Mouse (Mus musculus) neural tube, embryonic 14.5 days (tissue): Measurements from ENCODE around the gene Rftn2. TPM values are rescaled to one million over a fixed set of nuclear protein-coding genes. Genes with fewer than 3 reads are reported as not detected.

Source experiments
- ATAC-seq: fragments of 200-750 bp; cut with Nextera tagmentation; 2 replicates; pipeline ENCODE4 v1.8.0; 2017; ENCODE audit warnings: low read depth, mild to moderate bottlenecking, moderate TSS enrichment, moderate library complexity
- H3K27ac ChIP-seq: fragments of 300-500 bp; sonication (generic); 2 replicates; pipeline ENCODE4 v1.5.1; 2014; ENCODE audit warnings: low read depth, mild to moderate bottlenecking, control low read depth, low read length, moderate library complexity, mixed read lengths
- H3K27me3 ChIP-seq: fragments of 300-500 bp; sonication (generic); 2 replicates; pipeline ENCODE4 v1.6.1; 2014; ENCODE audit warnings: low read length; ENCODE audit not compliant: control insufficient read depth, insufficient read depth
- H3K36me3 ChIP-seq: fragments of 300-500 bp; sonication (generic); 2 replicates; pipeline ENCODE4 v1.6.1; 2014; ENCODE audit warnings: low read length, mixed read lengths; ENCODE audit not compliant: control insufficient read depth, insufficient read depth
- H3K4me1 ChIP-seq: fragments of 300-500 bp; sonication (generic); 2 replicates; pipeline ENCODE4 v1.6.1; 2014; ENCODE audit warnings: low read length; ENCODE audit not compliant: control insufficient read depth, insufficient read depth
- H3K4me2 ChIP-seq: fragments of 300-500 bp; sonication (generic); 2 replicates; pipeline ENCODE4 v1.6.1; 2014; ENCODE audit warnings: mild to moderate bottlenecking, low read depth, low read length, control low read depth
- H3K4me3 ChIP-seq: fragments of 300-500 bp; sonication (generic); 2 replicates; pipeline ENCODE4 v1.5.1; 2014; ENCODE audit warnings: low read depth, low read length, control low read depth, mixed read lengths
- H3K9ac ChIP-seq: fragments of 300-500 bp; sonication (generic); replicated peaks from 2 replicates; pipeline ENCODE4 v1.6.1; 2014; ENCODE audit warnings: low read depth, mild to moderate bottlenecking, control low read depth, low read length, mixed read lengths
- H3K9me3 ChIP-seq: fragments of 300-500 bp; sonication (generic); 2 replicates; pipeline ENCODE4 v1.6.1; 2016; ENCODE audit warnings: low read length; ENCODE audit not compliant: control insufficient read depth
- WGBS: fragments of 180-500 bp; shearing (Covaris S2); extraction: QIAGEN DNeasy Blood & Tissue Kit; methylation state at CpG from one replicate; pipeline ENCODE4 v1.1.7; 2014; 5-methylcytosine and 5-hydroxymethylcytosine counted together
- polyA plus RNA-seq: library from polyadenylated mRNA; unstranded; fragments of >200 nt; fragmentation: Nextera tagmentation; extraction: Ambion mirVana; gene quantifications from 2 replicates; pipeline ENCODE4 v1.2.1, GENCODE M21; 2014

Rftn2 gene
- polyA plus RNA-seq, 1 experiment from 2014 or later: 10.1 TPM

DNA sequence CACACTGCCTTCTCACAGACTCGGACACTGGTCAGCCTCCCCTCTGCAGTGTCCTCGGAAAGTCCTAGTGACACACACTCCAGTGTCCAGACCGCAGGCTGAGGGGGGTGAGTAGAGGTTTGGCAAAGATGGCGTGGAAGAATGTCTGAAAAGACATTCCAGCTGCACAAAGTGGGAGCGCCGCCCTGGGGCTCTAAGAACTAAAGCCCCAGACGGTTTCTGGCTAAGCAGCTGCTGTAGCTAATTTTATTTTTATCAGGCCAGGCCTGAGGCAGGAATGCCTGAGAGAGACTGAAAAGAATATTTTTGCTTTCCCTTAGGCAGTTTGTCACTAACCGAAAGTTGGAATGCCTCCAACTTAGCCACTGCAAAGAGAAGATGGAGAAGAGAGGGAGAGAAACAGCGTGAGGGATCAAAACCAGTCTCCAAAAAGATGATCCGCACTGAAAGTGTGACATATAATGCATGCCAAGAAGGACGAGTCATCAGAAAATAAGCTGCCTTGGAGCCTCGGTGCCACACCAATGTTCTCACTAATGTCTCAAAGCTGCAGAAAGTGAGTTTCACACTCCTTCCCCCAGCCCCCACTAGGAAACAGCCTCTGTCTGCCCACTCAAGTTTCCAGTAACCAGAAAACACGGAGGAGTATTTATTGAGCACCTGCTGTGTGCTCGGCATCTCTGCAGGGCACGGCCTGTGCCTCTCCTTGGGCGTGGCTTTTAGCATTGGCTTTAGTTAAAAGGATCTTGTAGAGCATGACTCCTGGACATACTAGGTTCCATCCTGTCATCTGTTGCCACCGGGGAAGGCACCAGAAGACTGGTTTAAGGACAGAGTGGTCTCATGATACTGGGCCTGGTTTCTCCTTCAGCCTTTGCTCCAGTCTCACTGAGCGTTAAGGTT lies 24.5 kb downstream of the Rftn2 start:
- H3K36me3 ChIP-seq: no peaks in the 10 kb centered on the region
- H3K9ac ChIP-seq: no peak overlapping the region
- 66% methylated on average over 18 of the region's 18 CpGs for WGBS

DNA sequence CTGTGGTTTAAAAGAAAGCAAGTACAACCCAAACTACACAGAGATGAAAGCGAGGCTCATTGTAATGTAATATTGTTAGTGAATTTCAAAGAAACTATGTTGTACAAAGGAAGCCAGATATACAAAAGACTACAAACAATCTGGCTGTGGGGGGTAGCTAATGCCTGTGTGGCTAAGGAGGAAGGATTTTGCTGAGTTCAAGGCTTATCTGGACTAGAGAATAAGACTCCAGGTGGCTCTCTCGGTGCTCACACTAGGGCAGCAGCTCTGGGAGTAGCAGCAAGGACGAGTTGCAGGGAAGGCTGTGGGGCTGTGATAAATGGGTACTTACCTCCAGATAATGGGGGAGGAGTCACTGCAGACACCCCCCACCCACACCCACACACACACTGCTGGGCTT lies 27.9 kb downstream of the Rftn2 start:
- ATAC-seq: no peak
- H3K27me3 ChIP-seq: no peaks in the 10 kb centered on the region
- no peak overlapping the region for H3K27ac ChIP-seq
- H3K4me2 ChIP-seq: no peak overlapping the region
- no peaks in the 10 kb centered on the region for H3K36me3 ChIP-seq
- peaks cover 4% of the 10 kb centered on the region; the same call in 1 of the 2 replicates for H3K4me1 ChIP-seq
- no peak overlapping the region for H3K4me3 ChIP-seq
- no peaks in the 10 kb centered on the region for H3K9me3 ChIP-seq
- 16% methylated on average over 3 of the region's 3 CpGs for WGBS
- H3K9ac ChIP-seq: no peak overlapping the region

More for the DNA sequence above, 24.5 kb downstream of the Rftn2 start:
- H3K27me3 ChIP-seq: no peaks in the 10 kb centered on the region
- no peaks in the 10 kb centered on the region for H3K9me3 ChIP-seq
- no peaks in the 10 kb centered on the region for H3K4me1 ChIP-seq
- H3K4me3 ChIP-seq: no peak overlapping the region
- no peak for ATAC-seq
- no peak overlapping the region for H3K27ac ChIP-seq
- no peak overlapping the region for H3K4me2 ChIP-seq

DNA sequence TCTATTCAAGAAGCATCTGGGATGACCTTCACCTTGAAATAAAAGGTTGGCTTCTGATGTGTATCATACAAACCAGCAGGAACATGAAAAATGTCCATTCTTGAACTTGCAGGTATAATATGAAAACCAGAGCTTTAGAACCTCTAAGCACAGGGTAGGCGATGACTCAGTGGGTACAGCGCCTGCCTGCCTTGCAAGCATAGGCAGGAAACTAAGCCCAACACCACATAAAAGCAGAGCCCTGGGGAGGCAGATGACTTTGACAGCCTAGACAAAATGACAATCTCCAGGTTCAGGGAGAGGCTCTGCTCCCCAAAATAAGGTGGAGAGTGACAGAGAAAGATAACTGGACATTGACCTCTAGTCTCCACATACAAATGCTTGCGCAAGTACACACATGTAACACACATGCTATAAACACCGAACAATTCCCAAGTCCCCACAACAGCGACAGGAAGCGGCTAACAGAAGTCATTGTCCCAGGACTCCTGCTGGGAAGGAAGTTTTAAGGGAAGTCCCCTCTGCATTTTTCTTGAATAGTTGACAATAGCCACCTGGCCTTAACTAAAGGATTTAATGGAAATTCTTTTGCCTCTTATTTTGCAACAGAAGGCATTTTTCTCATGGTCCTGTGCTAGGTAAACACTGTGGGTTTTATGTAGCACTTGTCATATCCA lies 30.1 kb downstream of the Rftn2 start:
- Histone ChIP-seq H3K36me3 (no peaks in the 10 kb centered on the region), H3K4me3 (no peak overlapping the region), H3K9me3 (no peaks in the 10 kb centered on the region), H3K9ac (no peak overlapping the region), H3K4me1 (peaks cover 4% of the 10 kb centered on the region; the same call in 1 of the 2 replicates), H3K27me3 (no peaks in the 10 kb centered on the region), H3K4me2 (no peak overlapping the region), H3K27ac (no peak overlapping the region)
- 48% methylated on average over 6 of the region's 6 CpGs for WGBS
- ATAC-seq: no peak

DNA sequence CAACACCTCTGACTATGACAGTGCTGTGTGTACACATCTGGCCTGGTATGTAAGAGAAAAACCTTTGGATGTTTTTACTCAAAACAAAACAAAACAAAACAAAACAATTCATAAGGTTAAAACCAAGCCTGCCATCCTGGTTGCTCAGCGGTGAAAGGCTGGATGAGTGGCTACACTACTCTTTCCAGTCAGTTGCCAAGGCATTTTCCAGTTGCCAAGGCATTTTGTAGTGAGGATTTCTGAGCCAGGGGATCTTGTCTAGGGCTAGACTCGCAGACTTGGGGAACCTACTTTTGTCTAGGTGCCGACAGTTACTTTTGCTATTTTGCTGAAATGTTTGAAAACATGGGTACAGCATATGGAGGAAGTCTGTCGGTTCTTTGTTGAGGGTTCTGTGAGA lies 31.6 kb downstream of the Rftn2 start:
- Histone ChIP-seq H3K27ac (no peak overlapping the region), H3K4me3 (no peak overlapping the region), H3K9me3 (no peaks in the 10 kb centered on the region), H3K36me3 (no peaks in the 10 kb centered on the region), H3K4me2 (no peak overlapping the region), H3K4me1 (peaks cover 4% of the 10 kb centered on the region; the same call in 1 of the 2 replicates), H3K9ac (no peak overlapping the region), H3K27me3 (no peaks in the 10 kb centered on the region)
- WGBS: 66% methylated on average over 4 of the region's 4 CpGs
- ATAC-seq: no peak

DNA sequence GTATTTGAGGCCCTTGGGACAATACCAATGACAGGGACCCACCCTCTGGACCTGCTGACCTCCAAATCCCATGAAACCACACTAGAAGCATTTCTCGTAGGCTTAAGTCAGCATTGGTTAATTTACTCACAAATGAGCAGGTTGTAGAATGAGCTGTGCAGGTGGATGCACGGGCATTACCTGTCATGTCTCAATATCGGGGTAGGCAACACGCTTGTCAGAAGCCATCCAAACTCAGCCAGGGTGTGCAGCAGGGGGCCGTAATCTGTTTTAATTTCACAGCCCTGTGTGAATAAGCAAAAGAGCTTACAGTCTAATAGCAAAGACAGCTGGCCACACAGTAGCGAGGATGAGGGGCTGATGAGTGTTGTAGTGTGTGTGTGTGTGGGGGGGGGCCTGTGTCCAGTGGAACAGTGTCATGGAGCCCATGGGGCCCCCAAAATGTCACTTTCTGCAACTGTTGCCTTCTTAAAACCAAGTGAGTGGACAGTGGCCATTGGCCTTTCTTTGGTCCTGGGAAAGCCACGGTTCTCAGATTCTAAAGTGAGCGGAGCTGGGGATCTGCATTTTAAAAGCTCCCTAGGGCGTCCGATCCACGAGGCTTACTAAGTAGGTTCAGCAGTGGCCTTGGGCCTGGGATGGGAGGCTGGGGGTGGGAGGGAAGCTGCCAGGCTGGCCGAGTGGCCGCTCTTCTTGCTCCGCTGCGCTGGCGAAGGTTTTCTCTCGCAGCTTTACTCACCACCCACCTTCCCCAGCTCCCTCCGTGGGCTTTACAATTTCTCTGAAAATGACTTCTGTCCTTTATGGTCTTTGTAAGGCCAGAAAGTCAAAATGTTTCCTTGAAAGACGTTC lies 32.3 kb downstream of the Rftn2 start:
- Histone ChIP-seq H3K4me3 (no peak overlapping the region), H3K4me2 (no peak overlapping the region), H3K4me1 (peaks cover 4% of the 10 kb centered on the region; the same call in 1 of the 2 replicates), H3K36me3 (no peaks in the 10 kb centered on the region), H3K27me3 (no peaks in the 10 kb centered on the region), H3K27ac (no peak overlapping the region), H3K9me3 (no peaks in the 10 kb centered on the region), H3K9ac (no peak overlapping the region; the same call in 1 of the 2 replicates)
- 35% methylated on average over 19 of the region's 19 CpGs for WGBS
- no peak for ATAC-seq

DNA sequence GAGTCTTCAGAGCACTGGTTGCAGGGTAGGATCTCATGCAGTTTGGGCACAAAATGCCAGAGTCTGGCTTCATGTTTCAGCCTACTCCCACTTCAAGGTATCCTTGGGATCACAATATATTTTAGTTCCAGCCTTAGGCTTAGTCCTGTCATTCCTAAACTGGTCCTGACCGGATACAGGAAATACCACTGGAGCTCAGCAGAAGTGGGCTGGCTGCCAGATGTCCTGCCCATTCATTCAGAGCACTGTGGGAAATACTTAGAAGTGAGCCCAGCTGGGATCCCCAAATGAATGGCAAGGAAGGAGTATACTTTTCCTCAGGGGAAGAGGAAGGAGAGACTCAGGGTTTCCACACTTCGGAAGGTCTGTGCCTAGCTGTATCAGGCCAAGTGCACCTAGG lies 33.3 kb downstream of the Rftn2 start:
- Histone ChIP-seq H3K9me3 (no peaks in the 10 kb centered on the region), H3K36me3 (no peaks in the 10 kb centered on the region), H3K4me1 (peaks cover 4% of the 10 kb centered on the region; the same call in 1 of the 2 replicates), H3K4me3 (no peak overlapping the region), H3K9ac (no peak overlapping the region), H3K4me2 (no peak overlapping the region), H3K27me3 (no peaks in the 10 kb centered on the region), H3K27ac (no peak overlapping the region)
- WGBS: 31% methylated on average over 2 of the region's 2 CpGs
- 0 out of 2 replicates have a peak, but pooled peaks have one; percentile 32 for ATAC-seq

DNA sequence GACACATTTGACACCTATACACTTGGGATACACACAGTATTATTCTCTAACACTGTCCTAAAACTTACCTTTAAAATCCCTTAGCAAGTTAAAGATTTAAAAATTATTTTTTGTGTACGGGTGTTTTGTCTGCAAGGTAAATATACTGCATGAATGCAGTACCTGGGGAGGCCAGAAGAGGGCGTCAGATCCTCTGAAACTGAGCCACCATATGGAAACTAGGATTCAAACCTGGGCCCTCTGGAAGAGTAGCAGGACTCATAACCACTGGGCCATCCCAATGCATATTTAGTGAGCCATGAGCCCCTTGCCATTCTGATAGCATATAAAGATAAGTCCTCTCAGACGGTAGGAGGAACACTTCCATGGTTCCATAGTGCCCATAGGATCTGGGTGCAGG lies 33.8 kb downstream of the Rftn2 start:
- H3K4me3 ChIP-seq: no peak overlapping the region
- no peaks in the 10 kb centered on the region for H3K36me3 ChIP-seq
- no peaks in the 10 kb centered on the region for H3K9me3 ChIP-seq
- no peak overlapping the region for H3K4me2 ChIP-seq
- peaks cover 4% of the 10 kb centered on the region; the same call in 1 of the 2 replicates for H3K4me1 ChIP-seq
- WGBS: 51% methylated on average over 3 of the region's 3 CpGs
- no peak for ATAC-seq
- no peaks in the 10 kb centered on the region for H3K27me3 ChIP-seq
- H3K9ac ChIP-seq: no peak overlapping the region
- H3K27ac ChIP-seq: no peak overlapping the region

DNA sequence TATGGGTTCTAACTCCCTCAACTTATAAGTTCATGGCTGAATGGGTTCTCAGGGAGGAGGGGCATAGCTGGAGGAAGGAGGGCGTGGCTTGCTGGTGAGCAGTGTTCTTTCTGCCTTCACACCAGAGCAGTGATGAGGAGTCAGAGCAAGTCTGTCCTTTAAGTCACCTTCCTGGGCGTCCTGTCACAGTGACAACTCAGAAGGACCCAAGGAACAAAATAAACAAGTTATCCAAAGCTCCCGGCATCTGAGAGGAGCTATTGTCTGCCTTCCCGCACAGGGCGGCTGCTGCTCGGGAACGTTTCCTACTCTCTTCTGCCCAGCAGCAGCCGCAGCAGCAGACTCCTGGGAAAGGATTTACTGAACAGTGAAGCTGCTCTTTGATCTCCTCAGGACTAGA lies 34.6 kb downstream of the Rftn2 start:
- H3K4me3 ChIP-seq: peak overlapping the region; percentile 3; the same call in 1 of the 2 replicates
- no peaks in the 10 kb centered on the region for H3K27me3 ChIP-seq
- H3K4me2 ChIP-seq: peak overlapping the region; percentile 21; the same call in 1 of the 2 replicates
- H3K9me3 ChIP-seq: no peaks in the 10 kb centered on the region
- no peak overlapping the region for H3K27ac ChIP-seq
- peak; percentile 35; the same call in 1 of the 2 replicates for ATAC-seq
- H3K9ac ChIP-seq: no peak overlapping the region
- H3K4me1 ChIP-seq: peaks cover 4% of the 10 kb centered on the region; the same call in 1 of the 2 replicates
- WGBS: 42% methylated on average over 8 of the region's 8 CpGs
- no peaks in the 10 kb centered on the region for H3K36me3 ChIP-seq
